Mouse (Mus musculus): Measurements from ENCODE around the gene Eftud2. TPM values are rescaled to one million over a fixed set of nuclear protein-coding genes. Genes with fewer than 3 reads are reported as not detected.

Gene Eftud2
- 75.9 and 77.9 TPM in 2 replicates for polyA plus RNA-seq (2011; ENCODE audit: insufficient read length, low read depth, missing spikeins)

GRCm38 (mm10) chr11:102880585-102881313, at the start of gene Eftud2, which contains the start of gene Ccdc103:
Gene Eftud2 (minus strand): TSS chr11:102880985.
Gene Ccdc103 (plus strand): TSS chr11:102881204.
- peak within 1 kb of the TSS; percentile 92 for H3K4me3 ChIP-seq (ENCODE audit: insufficient read depth, low read length)
- H3K4me1 ChIP-seq (ENCODE audit: control insufficient read depth, insufficient read depth, low read length): peaks cover 5% of the 10 kb centered on the region
- peak within 1 kb of the TSS; percentile 56 for H3K27ac ChIP-seq (ENCODE audit: insufficient read depth, low read length)
- no peak for TF ChIP-seq CTCF (IDR thresholded peaks at IDR 0.05; ENCODE audit: borderline replicate concordance, insufficient read depth, low read length)
- peak; percentile 76 for TF ChIP-seq POLR2A (IDR thresholded peaks at IDR 0.05; ENCODE audit: low read depth, low read length)

- TF ChIP-seq POLR2A (IDR thresholded peaks at IDR 0.05; ENCODE audit: low read depth, low read length) (no peak), CTCF (IDR thresholded peaks at IDR 0.05; ENCODE audit: borderline replicate concordance, insufficient read depth, low read length) (no peak)
- Histone ChIP-seq H3K27ac (ENCODE audit: insufficient read depth, low read length) (peak overlapping the region; percentile 74), H3K4me3 (ENCODE audit: insufficient read depth, low read length) (peak overlapping the region; percentile 31), H3K4me1 (ENCODE audit: control insufficient read depth, insufficient read depth, low read length) (peaks cover 2% of the 10 kb centered on the region; the same call in 1 of the 2 replicates)
Observed at GRCm38 (mm10) chr11:102925351-102925717, 44.5 kb upstream of the Eftud2 start.

GRCm38 (mm10) chr11:102924557-102925350, 44.0 kb upstream of the Eftud2 start, which contains the start of gene Kif18b:
Gene Kif18b (minus strand): TSS chr11:102925124.
- Histone ChIP-seq H3K4me1 (ENCODE audit: control insufficient read depth, insufficient read depth, low read length) (peaks cover 2% of the 10 kb centered on the region; the same call in 1 of the 2 replicates), H3K27ac (ENCODE audit: insufficient read depth, low read length) (peak within 1 kb of the TSS; percentile 74), H3K4me3 (ENCODE audit: insufficient read depth, low read length) (peak within 1 kb of the TSS; percentile 83)
- peak; percentile 65 for TF ChIP-seq POLR2A (IDR thresholded peaks at IDR 0.05; ENCODE audit: low read depth, low read length)
- no peak for TF ChIP-seq CTCF (IDR thresholded peaks at IDR 0.05; ENCODE audit: borderline replicate concordance, insufficient read depth, low read length)

GRCm38 (mm10) chr11:102921491-102921890, 40.7 kb upstream of the Eftud2 start:
- H3K4me1 ChIP-seq (ENCODE audit: control insufficient read depth, insufficient read depth, low read length): peaks cover 2% of the 10 kb centered on the region; the same call in 1 of the 2 replicates
- H3K27ac ChIP-seq (ENCODE audit: insufficient read depth, low read length): no peak overlapping the region
- H3K4me3 ChIP-seq (ENCODE audit: insufficient read depth, low read length): no peak overlapping the region
- TF ChIP-seq POLR2A (IDR thresholded peaks at IDR 0.05; ENCODE audit: low read depth, low read length): no peak
- TF ChIP-seq CTCF (IDR thresholded peaks at IDR 0.05; ENCODE audit: borderline replicate concordance, insufficient read depth, low read length): no peak

- Histone ChIP-seq H3K4me1 (ENCODE audit: control insufficient read depth, insufficient read depth, low read length) (peaks cover 2% of the 10 kb centered on the region; the same call in 1 of the 2 replicates), H3K27ac (ENCODE audit: insufficient read depth, low read length) (peak overlapping the region; percentile 37; the same call in 1 of the 2 replicates), H3K4me3 (ENCODE audit: insufficient read depth, low read length) (no peak overlapping the region)
- TF ChIP-seq POLR2A (IDR thresholded peaks at IDR 0.05; ENCODE audit: low read depth, low read length) (no peak), CTCF (IDR thresholded peaks at IDR 0.05; ENCODE audit: borderline replicate concordance, insufficient read depth, low read length) (no peak)
Observed at GRCm38 (mm10) chr11:102918077-102918476, 37.3 kb upstream of the Eftud2 start.

- H3K4me3 ChIP-seq (ENCODE audit: insufficient read depth, low read length): no peak overlapping the region
- TF ChIP-seq POLR2A (IDR thresholded peaks at IDR 0.05; ENCODE audit: low read depth, low read length): no peak
- TF ChIP-seq CTCF (IDR thresholded peaks at IDR 0.05; ENCODE audit: borderline replicate concordance, insufficient read depth, low read length): no peak
- no peak overlapping the region for H3K27ac ChIP-seq (ENCODE audit: insufficient read depth, low read length)
- H3K4me1 ChIP-seq (ENCODE audit: control insufficient read depth, insufficient read depth, low read length): no peaks in the 10 kb centered on the region
Observed at GRCm38 (mm10) chr11:102915380-102915779, 34.6 kb upstream of the Eftud2 start.

GRCm38 (mm10) chr11:102911376-102911775, 30.6 kb upstream of the Eftud2 start:
- Histone ChIP-seq H3K4me1 (ENCODE audit: control insufficient read depth, insufficient read depth, low read length) (no peaks in the 10 kb centered on the region), H3K4me3 (ENCODE audit: insufficient read depth, low read length) (no peak overlapping the region), H3K27ac (ENCODE audit: insufficient read depth, low read length) (no peak overlapping the region)
- TF ChIP-seq POLR2A (IDR thresholded peaks at IDR 0.05; ENCODE audit: low read depth, low read length) (no peak), CTCF (IDR thresholded peaks at IDR 0.05; ENCODE audit: borderline replicate concordance, insufficient read depth, low read length) (no peak)

GRCm38 (mm10) chr11:102903654-102904053, 22.9 kb upstream of the Eftud2 start:
- Histone ChIP-seq H3K27ac (ENCODE audit: insufficient read depth, low read length) (no peak overlapping the region), H3K4me1 (ENCODE audit: control insufficient read depth, insufficient read depth, low read length) (no peaks in the 10 kb centered on the region), H3K4me3 (ENCODE audit: insufficient read depth, low read length) (no peak overlapping the region)
- TF ChIP-seq CTCF (IDR thresholded peaks at IDR 0.05; ENCODE audit: borderline replicate concordance, insufficient read depth, low read length) (no peak), POLR2A (IDR thresholded peaks at IDR 0.05; ENCODE audit: low read depth, low read length) (no peak)

- no peak for TF ChIP-seq CTCF (IDR thresholded peaks at IDR 0.05; ENCODE audit: borderline replicate concordance, insufficient read depth, low read length)
- TF ChIP-seq POLR2A (IDR thresholded peaks at IDR 0.05; ENCODE audit: low read depth, low read length): no peak
- no peaks in the 10 kb centered on the region for H3K4me1 ChIP-seq (ENCODE audit: control insufficient read depth, insufficient read depth, low read length)
- H3K4me3 ChIP-seq (ENCODE audit: insufficient read depth, low read length): no peak overlapping the region
Observed at GRCm38 (mm10) chr11:102902107-102902506, 21.3 kb upstream of the Eftud2 start.

More at GRCm38 (mm10) chr11:102902107-102902506, 21.3 kb upstream of the Eftud2 start:
- H3K27ac ChIP-seq (ENCODE audit: insufficient read depth, low read length): no peak overlapping the region
